Mouse (Mus musculus) urinary bladder, postnatal 36 days (tissue): ENCODE data around the gene Gm10300.
A peak's percentile ranks its signal among the peaks of the same experiment; 100 is the strongest.

Source experiments
- DNase-seq, 2 experiments: peaks; one replicate each; pipeline ENCODE4 v3.0.0; 2022; ENCODE audit warnings: low spot score in 2 of 2, mixed read lengths in 1 of 2

Gm10300 gene

GRCm38 (mm10) chr4:132051321-132052275, 22.9 kb upstream of the Gm10300 start:
- no peak for DNase-seq

- DNase-seq = no peak
These were observed 17.2 kb upstream of the Gm10300 start for GRCm38 (mm10) chr4:132057311-132057710.

GRCm38 (mm10) chr4:132059541-132059940, 15.0 kb upstream of the Gm10300 start:
- DNase-seq = no peak

- no peak for DNase-seq
These were observed 14.3 kb upstream of the Gm10300 start for GRCm38 (mm10) chr4:132060040-132060832.

GRCm38 (mm10) chr4:132062289-132062688, 12.2 kb upstream of the Gm10300 start:
- no peak for DNase-seq

- no peak for DNase-seq
These were observed 11.3 kb upstream of the Gm10300 start for GRCm38 (mm10) chr4:132062934-132063884.

- DNase-seq = no peak
These were observed 9.9 kb upstream of the Gm10300 start for GRCm38 (mm10) chr4:132064550-132064949.

- DNase-seq = no peak
These were observed 8.9 kb upstream of the Gm10300 start for GRCm38 (mm10) chr4:132065578-132065977.

GRCm38 (mm10) chr4:132066101-132066773, 8.3 kb upstream of the Gm10300 start:
- DNase-seq = peak in 1 of 2 experiments; percentile 78

- DNase-seq = no peak
These were observed 7.2 kb upstream of the Gm10300 start for GRCm38 (mm10) chr4:132067112-132067937.

- DNase-seq = no peak
These were observed 6.6 kb upstream of the Gm10300 start for GRCm38 (mm10) chr4:132067938-132068235.

- no peak for DNase-seq
These were observed 2.8 kb upstream of the Gm10300 start for GRCm38 (mm10) chr4:132071674-132072073.

- no peak for DNase-seq
These were observed 2.3 kb upstream of the Gm10300 start for GRCm38 (mm10) chr4:132072156-132072555.

GRCm38 (mm10) chr4:132072946-132073345, 1.6 kb upstream of the Gm10300 start:
- DNase-seq = no peak

GRCm38 (mm10) chr4:132074933-132075769, 654 bp downstream of the Gm10300 start, which contains the start of gene Epb41:
Epb41 (minus strand) TSS chr4:132075321.
- peak; percentile 99 for DNase-seq

- no peak for DNase-seq
These were observed 1.3 kb downstream of the Gm10300 start for GRCm38 (mm10) chr4:132075796-132076195.

GRCm38 (mm10) chr4:132076480-132077405, 2.2 kb downstream of the Gm10300 start:
- peak; percentile 59 to 78 for DNase-seq

GRCm38 (mm10) chr4:132077445-132077844, 2.9 kb downstream of the Gm10300 start:
- no peak for DNase-seq
